Mouse (Mus musculus) ES-E14 (cell line): ENCODE data around the gene Krt78. TPM values are rescaled to one million over a fixed set of nuclear protein-coding genes. Genes with fewer than 3 reads are reported as not detected.
A peak's percentile ranks its signal among the peaks of the same experiment; 100 is the strongest.

ENCODE experiments used
- DNase-seq: peaks from one replicate; pipeline ENCODE4 v3.0.0-alpha.2; 2013; ENCODE audit warnings: low read depth, low spot score
- H3K27ac ChIP-seq: 2 replicates; pipeline ENCODE4 v1.5.1; 2012; ENCODE audit warnings: low read depth, mild to moderate bottlenecking, low read length, moderate library complexity, mixed read lengths; ENCODE audit not compliant: poor library complexity, insufficient read depth, severe bottlenecking
- H3K36me3 ChIP-seq: 2 replicates; pipeline ENCODE4 v1.6.1; 2012; ENCODE audit warnings: mild to moderate bottlenecking, low read length, moderate library complexity, mixed read lengths; ENCODE audit not compliant: control insufficient read depth, poor library complexity, insufficient read depth, severe bottlenecking
- H3K4me1 ChIP-seq, 2 experiments: fragments of 150-350 bp in 1 of 2; sonication (generic) in 1 of 2; 2 replicates each; pipeline ENCODE4 v1.6.1; 2012; ENCODE audit warnings: low read length in 2 of 2, mild to moderate bottlenecking in 1 of 2, mixed read lengths in 1 of 2; ENCODE audit not compliant: control insufficient read depth in 2 of 2, insufficient read depth in 2 of 2, poor library complexity in 1 of 2
- H3K4me3 ChIP-seq, 2 experiments: fragments of 150-350 bp in 1 of 2; sonication (generic) in 1 of 2; 2 replicates each; pipeline ENCODE4 v1.5.1; 2012; ENCODE audit warnings: low read length in 2 of 2, low read depth in 1 of 2, mild to moderate bottlenecking in 1 of 2, mixed read lengths in 1 of 2; ENCODE audit not compliant: insufficient read depth in 1 of 2, poor library complexity in 1 of 2, severe bottlenecking in 1 of 2
- H3K9ac ChIP-seq: 2 replicates; pipeline ENCODE4 v1.6.1; 2012; ENCODE audit warnings: low read depth, mild to moderate bottlenecking, low read length, mixed read lengths; ENCODE audit not compliant: poor library complexity, insufficient read depth, severe bottlenecking
- H3K9me3 ChIP-seq: fragments of 150-350 bp; sonication (generic); 2 replicates; pipeline ENCODE4 v1.6.1; 2012; ENCODE audit warnings: low read depth, mild to moderate bottlenecking, low read length; ENCODE audit not compliant: control insufficient read depth, insufficient read depth
- CHD2 ChIP-seq: IDR thresholded peaks from 2 replicates; pipeline ENCODE4 v1.6.1; 2014; ENCODE audit warnings: mild to moderate bottlenecking, low read depth, low read length, inconsistent platforms
- HCFC1 ChIP-seq: IDR thresholded peaks from 2 replicates; pipeline ENCODE4 v1.6.1; 2012; ENCODE audit warnings: low read length, inconsistent platforms, borderline replicate concordance; ENCODE audit not compliant: insufficient read depth
- MAFK ChIP-seq: IDR thresholded peaks from 2 replicates; pipeline ENCODE4 v1.6.1; 2014; ENCODE audit warnings: mild to moderate bottlenecking, low read depth, low read length, inconsistent platforms; ENCODE audit not compliant: insufficient read depth
- ZC3H11A ChIP-seq: IDR thresholded peaks from 2 replicates; pipeline ENCODE4 v1.6.1; 2012; ENCODE audit warnings: low read depth, mild to moderate bottlenecking, inconsistent platforms, low read length, borderline replicate concordance
- ZNF384 ChIP-seq: IDR thresholded peaks from 2 replicates; pipeline ENCODE4 v1.6.1; 2012; ENCODE audit warnings: low read depth, low read length, inconsistent platforms
- in situ Hi-C, 2 experiments: fragments of 600-800 bp; cut with MboI; formaldehyde crosslinking; loops; one replicate each; pipeline ENCODE4 v1.15.1; 2025; ENCODE audit warnings: low sequenced_read_pairs in 2 of 2, inconsistent platforms in 1 of 2; ENCODE audit not compliant: unreplicated experiment in 2 of 2
- total RNA-seq: library from RNA; depleted of rRNA; stranded (reverse); fragments of 300-350 nt; gene quantifications from 2 replicates; pipeline ENCODE4 v1.2.3, GENCODE M21; 2012

The Krt78 gene
- total RNA-seq, 1 experiment = 0.09 TPM

DNA sequence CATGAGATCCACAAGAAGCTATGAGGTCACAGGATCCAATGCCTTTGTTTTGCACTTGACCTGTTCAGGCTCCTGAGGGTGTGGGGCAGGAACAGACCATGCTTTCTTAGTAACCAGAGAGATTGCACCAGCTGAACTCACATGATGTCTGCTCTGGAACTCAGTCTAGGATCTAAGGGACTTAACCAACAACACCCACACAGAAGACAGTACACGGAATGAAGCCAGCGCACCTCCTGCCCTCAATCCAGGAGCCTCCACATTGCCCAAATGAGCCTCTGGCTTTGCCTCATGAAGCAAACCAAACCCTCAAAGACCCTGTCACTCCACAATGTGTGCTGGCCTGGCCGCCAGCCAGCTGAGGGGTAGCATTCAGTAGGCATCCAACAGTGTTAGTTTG lies 4.8 kb upstream of the Krt78 start:
- TF ChIP-seq CHD2 (no peak), ZC3H11A (no peak), HCFC1 (no peak), ZNF384 (no peak)
- H3K4me3 ChIP-seq = no peak overlapping the region

DNA sequence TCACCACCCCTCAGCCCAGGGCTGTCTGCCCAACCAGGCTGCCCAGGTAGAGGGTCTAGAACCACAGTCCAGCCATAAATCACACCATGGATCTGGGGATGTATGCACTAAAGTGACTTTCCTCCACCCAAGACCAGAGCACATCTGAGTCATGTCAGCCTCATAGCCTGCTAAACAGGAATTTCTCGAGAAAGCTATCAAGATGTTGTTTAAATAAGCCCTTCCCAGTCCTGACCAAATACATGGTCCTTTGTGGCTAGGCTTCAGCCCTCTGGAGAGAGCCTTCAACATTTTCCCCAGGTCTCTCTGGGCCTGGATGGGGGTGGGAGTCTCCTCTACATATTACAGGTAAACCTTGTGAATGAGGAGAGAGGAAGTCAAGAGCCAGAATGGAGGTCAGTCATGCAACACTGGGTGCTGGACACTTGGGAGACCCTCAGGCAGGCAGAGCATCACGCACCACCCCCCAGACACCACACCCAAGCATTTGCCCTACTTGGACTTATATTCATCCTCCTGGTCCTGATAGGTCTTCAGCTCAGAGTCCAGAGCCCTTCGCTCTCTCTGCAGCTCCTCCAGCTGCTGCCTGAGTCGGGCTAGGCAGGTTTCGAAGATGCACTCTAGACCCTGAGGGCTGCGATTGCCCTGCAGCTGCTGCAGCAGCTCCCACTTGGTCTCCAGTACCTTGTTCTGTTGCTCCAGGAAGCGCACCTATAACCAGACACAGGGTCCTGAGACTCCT lies 1.2 kb downstream of the Krt78 start:
- Histone ChIP-seq H3K9me3 (no peaks in the 10 kb centered on the region), H3K36me3 (no peaks in the 10 kb centered on the region), H3K27ac (no peak overlapping the region), H3K9ac (no peak overlapping the region), H3K4me1 (no peaks in the 10 kb centered on the region), H3K4me3 (no peak overlapping the region)
- in situ Hi-C loops = no loop called here
- DNase-seq = no peak
- no peak for TF ChIP-seq ZNF384
- no peak for TF ChIP-seq HCFC1
- no peak for TF ChIP-seq ZC3H11A
- TF ChIP-seq CHD2 = no peak
- TF ChIP-seq MAFK = no peak

More for the DNA sequence above, 4.8 kb upstream of the Krt78 start:
- no peaks in the 10 kb centered on the region for H3K9me3 ChIP-seq
- in situ Hi-C loops = no loop called here
- H3K9ac ChIP-seq = no peak overlapping the region
- H3K36me3 ChIP-seq = no peaks in the 10 kb centered on the region
- no peaks in the 10 kb centered on the region for H3K4me1 ChIP-seq
- H3K27ac ChIP-seq = no peak overlapping the region
- DNase-seq = no peak

DNA sequence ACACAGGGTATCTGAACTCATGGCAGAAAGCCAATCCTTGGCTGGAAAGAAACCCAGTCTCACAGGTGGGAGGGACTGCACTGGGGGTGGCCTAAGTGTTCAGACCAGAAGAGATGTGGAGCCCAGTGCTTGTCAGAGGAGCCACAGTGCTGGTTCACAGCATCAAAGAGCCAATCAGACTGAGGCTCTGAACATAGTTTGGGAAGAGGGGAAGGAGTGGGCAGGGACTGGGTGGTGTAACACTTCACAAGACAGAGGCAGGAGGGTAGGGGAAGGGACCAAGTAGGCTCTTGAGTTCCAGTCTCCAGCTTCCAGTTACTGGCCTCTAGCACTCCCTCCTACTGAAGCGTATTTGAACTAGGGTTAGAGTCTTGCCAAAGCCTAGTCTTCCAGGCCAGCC lies 8.7 kb downstream of the Krt78 start:
- TF ChIP-seq ZC3H11A (no peak), CHD2 (no peak), HCFC1 (no peak), ZNF384 (no peak), MAFK (no peak)
- Histone ChIP-seq H3K4me1 (peaks cover 0 to 3% of the 10 kb centered on the region in 2 experiments; a peak in 2 of 4 replicates), H3K9ac (no peak overlapping the region), H3K36me3 (no peaks in the 10 kb centered on the region), H3K27ac (no peak overlapping the region), H3K4me3 (no peak overlapping the region), H3K9me3 (no peaks in the 10 kb centered on the region)
- no peak for DNase-seq
- in situ Hi-C loops = no loop called here

DNA sequence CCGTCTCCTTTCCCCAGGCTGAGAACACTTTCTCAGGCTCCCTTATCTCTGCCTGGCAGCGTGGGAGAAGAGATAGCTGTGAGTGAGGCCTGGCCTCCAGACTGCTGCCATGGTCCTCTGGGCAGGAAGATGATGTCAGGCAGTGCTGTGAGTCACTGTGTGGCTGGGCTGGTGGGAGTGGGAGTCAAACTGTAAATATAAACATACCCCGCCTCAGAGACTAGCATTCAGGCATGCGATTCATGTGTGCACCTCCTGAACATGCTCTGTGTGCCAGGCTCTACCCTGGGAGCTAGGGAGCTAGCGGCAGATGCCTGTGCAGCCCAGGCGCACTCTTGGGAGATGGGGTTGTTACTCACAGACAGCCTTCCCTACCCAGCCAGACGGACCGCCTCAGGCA lies 12.1 kb downstream of the Krt78 start:
- in situ Hi-C loops = no loop called here
- DNase-seq = no peak
- H3K27ac ChIP-seq = no peak overlapping the region; the same call in 1 of the 2 replicates
- TF ChIP-seq ZNF384 (no peak), ZC3H11A (no peak)
- peaks cover 0 to 10% of the 10 kb centered on the region in 2 experiments; a peak in 2 of 4 replicates for H3K4me1 ChIP-seq
- no peaks in the 10 kb centered on the region for H3K9me3 ChIP-seq
- no peak overlapping the region for H3K9ac ChIP-seq
- H3K36me3 ChIP-seq = no peaks in the 10 kb centered on the region
- H3K4me3 ChIP-seq = no peak overlapping the region

DNA sequence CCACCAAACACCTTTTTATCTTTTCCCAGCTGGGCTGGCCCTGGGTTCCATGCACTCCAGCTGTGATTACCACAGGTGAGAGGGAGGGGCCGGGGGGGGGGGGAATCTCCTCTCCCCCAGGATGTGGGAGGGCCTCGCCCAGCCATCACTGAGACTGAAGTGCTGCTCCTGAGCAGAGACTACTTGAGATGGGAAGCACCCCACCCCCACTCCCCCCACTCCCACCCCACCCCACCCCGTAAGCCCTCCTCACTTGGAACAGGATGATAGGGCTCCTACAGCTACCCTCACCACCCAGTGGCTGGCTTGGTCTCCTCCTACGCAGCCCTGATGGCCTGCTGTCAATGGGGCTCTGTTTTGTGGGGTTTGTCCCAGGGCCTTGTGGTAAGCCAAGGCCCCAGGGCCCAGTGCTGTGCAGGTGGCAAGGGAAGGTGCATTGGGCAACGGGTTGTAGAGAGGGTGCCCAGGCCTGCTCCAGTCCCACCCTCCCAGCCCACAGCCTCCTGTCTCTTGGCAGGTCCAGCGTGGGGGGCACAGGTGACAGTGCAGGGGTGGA lies 13.7 kb downstream of the Krt78 start, which contains the start of gene Krt79:
TSS of gene Krt79 (minus strand) at position 51 of the 556 bp plus-strand sequence.
- H3K4me3 ChIP-seq = no peak within 1 kb of the TSS; a peak in 1 of 4 replicates
- H3K9ac ChIP-seq = 0 out of 2 replicates have a peak within 1 kb of the TSS, but pooled peaks have one; percentile 1
- H3K9me3 ChIP-seq = no peaks in the 10 kb centered on the region
- in situ Hi-C loops = no loop called here
- TF ChIP-seq MAFK (no peak), ZC3H11A (no peak), CHD2 (no peak), ZNF384 (no peak), HCFC1 (no peak)
- DNase-seq = no peak
- no peak within 1 kb of the TSS for H3K27ac ChIP-seq
- peaks cover 0 to 10% of the 10 kb centered on the region in 2 experiments; a peak in 2 of 4 replicates for H3K4me1 ChIP-seq
- no peaks in the 10 kb centered on the region for H3K36me3 ChIP-seq
